Mouse (Mus musculus): ENCODE data around the gene Meltf. TPM values are rescaled to one million over a fixed set of nuclear protein-coding genes. Genes with fewer than 3 reads are reported as not detected.

The Meltf gene
- polyA plus RNA-seq, 1 experiment from 2014 or later = not detected

GRCm38 (mm10) chr16:31878052-31878451, 558 bp upstream of the Meltf start:
- no peaks in the 10 kb centered on the region for H3K27me3 ChIP-seq (ENCODE audit: control insufficient read depth, insufficient read depth, low read length)
- H3K36me3 ChIP-seq (ENCODE audit: control insufficient read depth, insufficient read depth, low read length) = peaks cover 16% of the 10 kb centered on the region
- no peak overlapping the region for H3K9ac ChIP-seq (ENCODE audit: low read length)
- H3K4me1 ChIP-seq (ENCODE audit: control insufficient read depth in 2 of 2, insufficient read depth in 2 of 2, low read length in 2 of 2) = peaks cover 12 to 14% of the 10 kb centered on the region in 2 experiments
- WGBS = 78% methylated on average over 6 of the region's 6 CpGs
- H3K27ac ChIP-seq (replicated peaks in 1 of 2; ENCODE audit: control insufficient read depth in 1 of 2, insufficient read depth in 1 of 2, low read depth in 2 of 2, low read length in 2 of 2) = no peak overlapping the region
- no peaks in the 10 kb centered on the region for H3K9me3 ChIP-seq (ENCODE audit: control insufficient read depth, low read length)
- no peak for ATAC-seq (ENCODE audit: insufficient number of reproducible peaks, insufficient read depth, low FRiP score, low read depth)
- H3K4me2 ChIP-seq (ENCODE audit: low read length) = no peak overlapping the region
- no peak overlapping the region for H3K4me3 ChIP-seq (ENCODE audit: control insufficient read depth in 1 of 2, insufficient read depth in 1 of 2, low read depth in 1 of 2, low read length in 2 of 2)

DNA sequence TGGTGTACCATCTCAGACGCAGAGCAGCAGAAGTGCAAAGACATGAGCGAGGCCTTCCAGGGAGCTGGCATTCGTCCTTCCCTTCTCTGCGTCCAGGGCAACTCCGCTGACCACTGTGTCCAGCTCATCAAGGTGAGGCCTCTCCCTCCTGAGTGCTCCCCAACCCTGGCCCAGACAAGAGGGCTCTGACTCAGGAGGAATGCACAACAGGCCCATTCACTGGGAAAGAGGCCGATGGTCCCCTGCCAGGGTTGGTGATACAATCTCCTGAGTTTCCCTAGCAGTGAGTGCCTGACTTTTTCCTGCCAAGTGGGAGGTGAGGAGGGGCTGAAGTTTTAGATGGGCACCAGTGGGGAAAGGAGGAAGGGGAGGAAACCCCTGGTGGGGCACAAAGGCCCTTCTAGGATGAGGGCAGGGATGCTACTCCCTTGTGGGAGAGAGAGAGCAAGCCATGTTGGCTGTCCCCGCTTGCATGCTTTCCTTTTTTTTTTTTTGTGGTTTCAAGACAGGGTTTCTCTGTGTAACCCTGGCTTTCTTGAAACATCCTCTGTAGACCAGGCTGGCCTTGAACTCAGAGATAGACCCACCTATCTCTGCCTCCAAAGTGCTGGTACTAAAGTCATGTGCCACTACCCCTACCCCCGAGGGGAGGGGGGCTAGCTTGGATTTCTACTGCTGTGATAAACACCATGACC, 1.7 kb downstream of the Meltf start:
- Histone ChIP-seq H3K4me1 (ENCODE audit: control insufficient read depth in 2 of 2, insufficient read depth in 2 of 2, low read length in 2 of 2) (peaks cover 19 to 21% of the 10 kb centered on the region in 2 experiments), H3K4me3 (ENCODE audit: control insufficient read depth in 1 of 2, insufficient read depth in 1 of 2, low read depth in 1 of 2, low read length in 2 of 2) (no peak overlapping the region), H3K9me3 (ENCODE audit: control insufficient read depth, low read length) (no peaks in the 10 kb centered on the region), H3K9ac (ENCODE audit: low read length) (no peak overlapping the region), H3K36me3 (ENCODE audit: control insufficient read depth, insufficient read depth, low read length) (no peaks in the 10 kb centered on the region), H3K27me3 (ENCODE audit: control insufficient read depth, insufficient read depth, low read length) (no peaks in the 10 kb centered on the region), H3K4me2 (ENCODE audit: low read length) (no peak overlapping the region), H3K27ac (replicated peaks in 1 of 2; ENCODE audit: control insufficient read depth in 1 of 2, insufficient read depth in 1 of 2, low read depth in 2 of 2, low read length in 2 of 2) (no peak overlapping the region)
- 77% methylated on average over 8 of the region's 8 CpGs for WGBS
- no peak for ATAC-seq (ENCODE audit: insufficient number of reproducible peaks, insufficient read depth, low FRiP score, low read depth)

DNA sequence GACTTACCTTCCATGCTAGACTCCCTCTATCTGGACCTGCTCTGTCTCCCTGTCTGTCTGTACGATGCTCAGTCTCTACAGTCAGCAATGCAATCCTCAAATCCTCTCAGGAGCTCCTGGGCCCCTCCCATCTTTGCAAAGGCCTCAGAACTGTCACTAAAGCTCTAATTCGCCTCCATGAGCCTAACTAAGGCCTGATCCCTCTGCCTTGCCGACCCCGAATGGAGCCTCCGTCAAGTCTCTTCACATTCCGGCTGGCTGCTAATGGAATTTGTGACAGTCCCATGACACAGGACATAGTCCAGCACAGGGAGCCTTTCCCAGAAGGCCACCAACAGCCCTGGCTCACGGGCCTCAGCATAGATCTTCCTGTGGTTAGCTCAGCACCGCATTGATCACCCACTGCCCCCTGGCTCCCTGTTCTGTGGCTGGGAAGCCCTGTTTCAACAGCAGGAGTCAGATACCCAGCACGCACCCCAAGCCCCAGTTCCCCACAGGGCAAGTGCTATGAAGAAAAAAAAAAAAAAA, 3.8 kb downstream of the Meltf start:
- H3K4me2 ChIP-seq (ENCODE audit: low read length) = 0 out of 2 replicates have a peak overlapping the region, but pooled peaks have one; percentile 11
- no peak overlapping the region for H3K4me3 ChIP-seq (ENCODE audit: control insufficient read depth in 1 of 2, insufficient read depth in 1 of 2, low read depth in 1 of 2, low read length in 2 of 2)
- no peak overlapping the region for H3K9ac ChIP-seq (ENCODE audit: low read length)
- ATAC-seq (ENCODE audit: insufficient number of reproducible peaks, insufficient read depth, low FRiP score, low read depth) = no peak
- WGBS = 38% methylated on average over 9 of the region's 9 CpGs
- H3K36me3 ChIP-seq (ENCODE audit: control insufficient read depth, insufficient read depth, low read length) = no peaks in the 10 kb centered on the region
- no peaks in the 10 kb centered on the region for H3K27me3 ChIP-seq (ENCODE audit: control insufficient read depth, insufficient read depth, low read length)
- H3K9me3 ChIP-seq (ENCODE audit: control insufficient read depth, low read length) = no peaks in the 10 kb centered on the region
- H3K27ac ChIP-seq (replicated peaks in 1 of 2; ENCODE audit: control insufficient read depth in 1 of 2, insufficient read depth in 1 of 2, low read depth in 2 of 2, low read length in 2 of 2) = no peak overlapping the region
- peaks cover 13 to 19% of the 10 kb centered on the region in 2 experiments for H3K4me1 ChIP-seq (ENCODE audit: control insufficient read depth in 2 of 2, insufficient read depth in 2 of 2, low read length in 2 of 2)

DNA sequence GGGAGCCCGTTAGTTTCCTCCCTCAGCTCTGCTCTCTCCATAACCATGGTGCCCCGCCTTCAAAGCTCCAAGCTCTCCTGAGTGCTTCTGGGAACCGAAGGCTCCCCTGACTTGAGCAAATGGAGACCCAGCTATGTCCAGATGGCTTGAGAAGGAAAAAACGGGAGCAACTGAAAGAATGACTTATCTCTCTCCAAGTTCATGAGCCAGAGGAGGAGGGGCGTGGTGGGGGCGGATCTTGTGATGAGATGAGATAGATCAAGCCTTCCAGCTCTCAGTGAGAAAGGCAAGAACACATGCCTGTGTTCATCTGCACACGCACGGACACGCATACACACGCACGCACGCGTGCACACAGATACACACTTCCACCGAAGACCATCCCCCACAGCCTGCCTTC, 4.7 kb downstream of the Meltf start:
- WGBS = 67% methylated on average over 14 of the region's 14 CpGs
- H3K4me2 ChIP-seq (ENCODE audit: low read length) = no peak overlapping the region
- no peaks in the 10 kb centered on the region for H3K9me3 ChIP-seq (ENCODE audit: control insufficient read depth, low read length)
- no peak overlapping the region for H3K9ac ChIP-seq (ENCODE audit: low read length)
- no peaks in the 10 kb centered on the region for H3K27me3 ChIP-seq (ENCODE audit: control insufficient read depth, insufficient read depth, low read length)
- ATAC-seq (ENCODE audit: insufficient number of reproducible peaks, insufficient read depth, low FRiP score, low read depth) = no peak
- no peaks in the 10 kb centered on the region for H3K36me3 ChIP-seq (ENCODE audit: control insufficient read depth, insufficient read depth, low read length)
- H3K4me3 ChIP-seq (ENCODE audit: control insufficient read depth in 1 of 2, insufficient read depth in 1 of 2, low read depth in 1 of 2, low read length in 2 of 2) = no peak overlapping the region
- H3K4me1 ChIP-seq (ENCODE audit: control insufficient read depth in 2 of 2, insufficient read depth in 2 of 2, low read length in 2 of 2) = peaks cover 13 to 19% of the 10 kb centered on the region in 2 experiments
- no peak overlapping the region for H3K27ac ChIP-seq (replicated peaks in 1 of 2; ENCODE audit: control insufficient read depth in 1 of 2, insufficient read depth in 1 of 2, low read depth in 2 of 2, low read length in 2 of 2)

DNA sequence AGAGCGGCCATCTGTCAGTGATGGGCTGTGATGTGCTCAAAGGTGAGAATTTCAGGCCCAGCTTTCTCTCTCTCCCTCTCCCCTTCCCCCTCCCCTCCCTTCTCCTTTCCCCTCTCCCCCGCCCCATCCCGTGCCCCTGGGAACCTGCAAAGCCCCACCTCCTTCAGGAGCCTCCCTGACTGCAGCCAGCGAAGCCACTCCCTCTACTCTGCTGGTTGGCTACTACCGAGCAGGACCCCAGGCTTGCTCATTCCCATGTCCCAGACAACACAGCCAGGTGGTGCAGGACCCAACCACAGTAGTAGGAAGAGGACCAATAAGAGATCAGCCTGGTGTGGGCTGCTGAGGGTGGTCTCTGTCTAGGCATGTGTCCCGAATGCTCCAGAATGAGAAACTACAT, 5.3 kb downstream of the Meltf start:
- ATAC-seq (ENCODE audit: insufficient number of reproducible peaks, insufficient read depth, low FRiP score, low read depth) = no peak
- Histone ChIP-seq H3K27me3 (ENCODE audit: control insufficient read depth, insufficient read depth, low read length) (no peaks in the 10 kb centered on the region), H3K9ac (ENCODE audit: low read length) (no peak overlapping the region), H3K4me1 (ENCODE audit: control insufficient read depth in 2 of 2, insufficient read depth in 2 of 2, low read length in 2 of 2) (peaks cover 11 to 16% of the 10 kb centered on the region in 2 experiments), H3K4me3 (ENCODE audit: control insufficient read depth in 1 of 2, insufficient read depth in 1 of 2, low read depth in 1 of 2, low read length in 2 of 2) (no peak overlapping the region), H3K9me3 (ENCODE audit: control insufficient read depth, low read length) (no peaks in the 10 kb centered on the region), H3K4me2 (ENCODE audit: low read length) (peak overlapping the region; percentile 8; the same call in 1 of the 2 replicates), H3K27ac (replicated peaks in 1 of 2; ENCODE audit: control insufficient read depth in 1 of 2, insufficient read depth in 1 of 2, low read depth in 2 of 2, low read length in 2 of 2) (no peak overlapping the region), H3K36me3 (ENCODE audit: control insufficient read depth, insufficient read depth, low read length) (no peaks in the 10 kb centered on the region)
- WGBS = 25% methylated on average over 6 of the region's 6 CpGs

DNA sequence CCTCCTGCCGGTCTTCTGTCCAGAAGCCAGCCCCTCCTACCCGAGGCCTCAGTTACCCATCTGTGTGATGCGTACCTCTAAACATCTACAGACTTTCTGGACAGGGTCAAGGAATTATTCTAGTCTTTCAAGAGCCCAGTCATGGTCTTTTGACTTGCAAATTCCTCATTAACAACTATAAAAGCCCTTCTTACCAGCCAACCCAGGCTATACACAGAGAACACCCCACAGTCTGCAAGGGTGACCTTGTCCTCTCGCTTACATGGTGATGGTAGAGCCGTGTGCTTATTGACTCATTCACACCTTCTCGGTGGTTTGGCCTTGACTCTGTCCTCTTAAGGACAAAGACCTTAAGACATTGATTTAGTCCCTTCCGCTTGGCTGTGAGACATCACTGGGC, 12.3 kb downstream of the Meltf start:
- Histone ChIP-seq H3K27me3 (ENCODE audit: control insufficient read depth, insufficient read depth, low read length) (no peaks in the 10 kb centered on the region), H3K9me3 (ENCODE audit: control insufficient read depth, low read length) (no peaks in the 10 kb centered on the region), H3K9ac (ENCODE audit: low read length) (no peak overlapping the region), H3K4me3 (ENCODE audit: control insufficient read depth in 1 of 2, insufficient read depth in 1 of 2, low read depth in 1 of 2, low read length in 2 of 2) (no peak overlapping the region), H3K4me1 (ENCODE audit: control insufficient read depth in 2 of 2, insufficient read depth in 2 of 2, low read length in 2 of 2) (peaks cover 0 to 4% of the 10 kb centered on the region in 2 experiments; a peak in 3 of 4 replicates), H3K36me3 (ENCODE audit: control insufficient read depth, insufficient read depth, low read length) (no peaks in the 10 kb centered on the region), H3K4me2 (ENCODE audit: low read length) (no peak overlapping the region), H3K27ac (replicated peaks in 1 of 2; ENCODE audit: control insufficient read depth in 1 of 2, insufficient read depth in 1 of 2, low read depth in 2 of 2, low read length in 2 of 2) (no peak overlapping the region)
- ATAC-seq (ENCODE audit: insufficient number of reproducible peaks, insufficient read depth, low FRiP score, low read depth) = no peak
- 77% methylated on average over 7 of the region's 7 CpGs for WGBS

DNA sequence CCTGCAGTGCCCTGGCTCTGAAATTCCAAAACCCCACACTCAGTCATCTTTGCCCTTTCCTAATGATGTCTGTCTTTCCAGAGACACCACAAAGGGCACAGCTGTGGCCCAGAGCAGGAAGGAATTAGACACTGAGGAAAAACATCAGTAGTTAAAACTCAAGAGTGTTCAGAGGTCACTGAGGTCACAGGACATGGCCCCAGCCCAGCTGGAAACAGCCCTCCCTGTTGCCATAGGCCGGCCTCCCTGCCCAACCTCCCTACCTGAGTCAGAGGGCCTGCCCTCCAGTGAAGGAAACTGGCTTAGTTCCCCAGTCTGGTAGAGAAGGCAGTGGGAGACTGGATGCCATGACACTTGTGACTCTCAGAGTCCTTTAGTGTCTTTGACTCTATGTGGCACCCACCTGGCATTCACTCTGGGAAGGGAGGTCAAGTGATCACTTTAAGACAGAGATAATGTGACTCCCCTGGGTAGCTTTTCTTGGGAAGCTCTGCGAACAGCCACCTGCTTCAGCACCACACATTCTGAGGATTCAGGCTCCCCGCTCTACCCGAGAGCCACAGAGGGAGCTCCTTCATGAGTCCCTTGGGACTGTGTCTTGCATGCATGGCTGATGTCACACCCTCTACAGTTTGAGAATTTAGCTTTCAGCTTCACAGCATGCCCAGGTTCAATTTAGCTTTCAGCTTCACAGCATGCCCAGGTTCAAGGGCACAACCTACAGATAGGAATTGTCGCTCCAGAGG, 15.0 kb downstream of the Meltf start:
- no peak overlapping the region for H3K9ac ChIP-seq (ENCODE audit: low read length)
- no peak overlapping the region for H3K4me2 ChIP-seq (ENCODE audit: low read length)
- H3K4me3 ChIP-seq (ENCODE audit: control insufficient read depth in 1 of 2, insufficient read depth in 1 of 2, low read depth in 1 of 2, low read length in 2 of 2) = no peak overlapping the region
- H3K4me1 ChIP-seq (ENCODE audit: control insufficient read depth in 2 of 2, insufficient read depth in 2 of 2, low read length in 2 of 2) = peaks cover 0 to 12% of the 10 kb centered on the region in 2 experiments; a peak in 3 of 4 replicates
- no peaks in the 10 kb centered on the region for H3K36me3 ChIP-seq (ENCODE audit: control insufficient read depth, insufficient read depth, low read length)
- ATAC-seq (ENCODE audit: insufficient number of reproducible peaks, insufficient read depth, low FRiP score, low read depth) = no peak
- H3K9me3 ChIP-seq (ENCODE audit: control insufficient read depth, low read length) = no peaks in the 10 kb centered on the region
- no peak overlapping the region for H3K27ac ChIP-seq (replicated peaks in 1 of 2; ENCODE audit: control insufficient read depth in 1 of 2, insufficient read depth in 1 of 2, low read depth in 2 of 2, low read length in 2 of 2)
- WGBS = 68% methylated on average over 5 of the region's 5 CpGs
- no peaks in the 10 kb centered on the region for H3K27me3 ChIP-seq (ENCODE audit: control insufficient read depth, insufficient read depth, low read length)

Data from heart, embryonic 14.5 days (tissue).